Mouse (Mus musculus): ENCODE measurements around the gene Ppp1r1c.

The Ppp1r1c gene

DNA sequence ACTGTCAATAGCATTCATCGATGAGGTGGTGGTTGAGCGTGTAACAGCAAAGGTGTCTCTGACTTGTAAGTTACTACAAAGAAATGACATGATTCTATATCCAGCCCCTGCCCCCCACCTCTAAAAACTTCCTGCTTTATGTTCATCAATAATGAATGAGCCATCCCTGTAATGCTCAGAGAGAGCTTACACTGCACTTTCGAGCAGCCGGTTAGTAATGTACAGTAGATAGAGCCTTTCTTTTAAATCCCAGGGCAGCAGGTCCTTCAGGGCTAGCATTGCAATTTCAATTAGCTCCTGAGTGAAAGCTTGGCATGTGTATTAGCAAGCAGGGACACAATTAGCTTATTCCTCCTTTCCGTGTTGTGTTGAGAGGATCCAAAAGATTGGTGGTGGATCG is at the start of gene Ppp1r1c:
Gene Ppp1r1c (plus strand): TSS at position 206 of the 400 bp plus-strand sequence.
- CTCF ChIA-PET = no interaction called here

- CTCF ChIA-PET = no interaction called here
These were observed 47.0 kb upstream of the Ppp1r1c start for GRCm38 (mm10) chr2:79660417-79661185.

DNA sequence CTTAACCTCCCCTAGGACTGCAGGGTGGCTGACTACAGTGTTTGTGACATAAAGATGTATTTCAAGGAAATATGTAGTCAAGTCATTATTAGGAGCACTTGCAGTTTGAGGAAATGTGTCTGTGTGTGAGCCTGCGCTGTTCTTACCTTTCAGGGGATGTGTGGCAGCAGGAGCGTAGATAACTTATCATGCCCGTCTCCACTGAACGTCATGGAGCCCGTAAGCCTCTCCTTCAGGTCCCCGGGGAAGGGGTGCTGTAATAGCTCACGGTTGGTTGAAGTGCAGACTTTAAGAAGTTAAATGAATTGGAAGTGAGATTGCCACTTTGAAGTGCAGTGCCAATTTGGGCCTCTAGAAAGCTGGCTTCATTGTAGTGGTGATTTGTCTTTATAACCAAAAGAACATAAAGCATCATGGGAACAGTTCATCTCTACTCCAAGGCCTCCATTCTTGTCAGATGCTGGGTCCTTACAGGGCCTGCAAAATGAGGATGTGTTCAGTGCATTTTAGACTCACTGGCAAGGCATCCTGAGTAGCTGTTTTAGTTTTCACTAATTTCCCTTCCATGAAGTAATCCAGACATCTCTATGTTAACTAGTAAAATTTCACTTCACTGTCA is 46.0 kb upstream of the Ppp1r1c start:
- CTCF ChIA-PET = no interaction called here

DNA sequence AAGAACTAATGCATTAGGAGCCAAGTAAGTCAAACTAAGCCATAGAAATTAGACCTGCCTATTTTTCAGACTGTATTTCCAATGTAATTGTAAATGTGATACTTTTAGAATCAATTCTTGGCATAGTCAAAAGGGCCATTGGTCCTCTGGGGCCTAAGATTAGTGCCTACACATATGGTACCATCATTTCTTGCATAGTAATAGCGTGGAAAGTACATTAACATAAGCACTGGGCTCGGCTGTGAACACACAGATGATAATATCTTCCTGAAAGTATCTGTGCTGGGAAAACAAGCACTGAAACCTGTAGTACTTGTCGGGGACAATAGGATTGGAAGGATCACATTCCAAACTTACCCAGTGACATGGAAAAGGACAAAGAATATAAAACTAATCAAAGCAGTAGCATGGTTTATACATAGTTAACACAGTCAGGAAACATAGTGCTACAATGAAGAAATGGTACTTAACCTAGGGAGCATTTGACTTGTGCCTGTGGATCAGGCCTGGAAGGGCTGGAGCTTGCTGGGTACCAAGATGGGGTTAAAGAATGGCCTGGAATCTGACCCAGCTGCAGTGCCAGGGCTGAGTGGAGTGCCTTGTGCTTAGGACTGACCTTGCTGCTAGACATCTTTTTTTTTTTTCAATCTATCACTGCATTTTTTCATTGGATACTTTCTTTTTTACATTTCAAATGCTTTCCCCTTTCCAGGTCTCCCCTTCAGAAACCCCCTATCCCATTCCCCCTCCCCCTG is 42.9 kb upstream of the Ppp1r1c start:
- CTCF ChIA-PET = no interaction called here

GRCm38 (mm10) chr2:79665492-79665891 is 42.1 kb upstream of the Ppp1r1c start:
- CTCF ChIA-PET = no interaction called here

DNA sequence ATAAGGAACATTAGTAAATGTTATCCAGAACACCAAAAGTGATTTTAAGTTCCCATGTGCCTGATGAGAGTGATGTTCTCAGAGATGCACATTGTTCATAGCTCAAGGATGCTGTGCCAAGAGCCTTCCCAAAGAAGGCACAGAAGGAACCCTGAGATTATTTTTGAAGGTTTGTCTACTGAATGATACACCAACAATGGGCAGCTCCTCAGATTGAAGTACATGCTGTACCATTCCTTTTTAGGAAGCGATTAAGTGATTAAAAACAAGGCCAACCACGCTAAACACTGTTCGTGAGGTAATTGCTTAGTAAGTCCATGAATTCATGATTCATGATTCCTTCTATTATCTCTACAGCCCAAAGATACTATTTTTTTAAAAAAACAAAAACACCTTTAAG is 32.3 kb upstream of the Ppp1r1c start:
- CTCF ChIA-PET = no interaction called here

DNA sequence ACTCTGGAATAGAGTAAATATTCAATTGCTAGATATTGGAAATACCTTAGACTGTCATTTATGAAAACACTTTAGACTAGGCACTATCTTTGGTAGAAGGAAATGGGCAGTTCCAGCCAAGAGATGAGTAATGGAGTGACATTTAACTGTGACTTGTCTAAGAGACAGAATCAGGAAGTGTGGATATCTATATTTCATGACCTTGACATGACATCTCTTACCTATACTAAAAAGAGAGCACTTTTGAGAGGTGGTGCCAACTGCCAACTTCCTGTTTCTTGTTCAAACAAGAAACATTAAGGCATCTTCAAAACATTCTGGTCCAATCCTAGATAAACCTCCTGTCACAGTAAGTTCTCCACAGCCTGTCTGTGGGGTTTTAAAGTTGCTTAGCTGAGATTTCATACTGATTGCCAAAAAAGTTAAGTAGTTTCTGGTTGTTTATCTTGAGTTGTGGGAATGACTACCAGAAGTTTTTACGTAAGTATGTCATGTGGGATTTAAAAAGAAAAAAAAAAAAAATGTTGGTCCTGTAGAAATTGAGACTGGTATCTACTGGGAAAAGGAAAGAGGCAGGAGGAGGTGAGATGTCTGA is 29.8 kb upstream of the Ppp1r1c start:
- CTCF ChIA-PET = no interaction called here

DNA sequence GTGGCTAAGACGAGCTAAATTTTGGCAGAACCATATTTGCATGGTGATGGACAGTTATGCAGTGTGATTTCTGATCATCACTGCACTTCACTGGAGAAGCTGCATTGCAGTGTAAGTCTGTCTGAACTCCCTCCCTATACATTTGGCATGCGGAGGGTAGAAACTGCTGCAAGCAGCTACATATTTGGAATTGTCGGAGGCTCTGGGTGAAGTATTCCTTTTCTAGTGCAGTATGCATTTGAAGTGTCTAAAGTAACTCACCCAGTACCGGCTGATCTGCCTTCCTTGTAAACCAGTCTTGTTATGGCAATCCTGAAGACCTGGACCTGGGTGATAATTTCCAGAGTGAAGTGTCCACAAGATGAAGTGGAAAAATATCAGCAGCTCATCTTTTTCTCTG is 25.9 kb upstream of the Ppp1r1c start:
- CTCF ChIA-PET = no interaction called here

DNA sequence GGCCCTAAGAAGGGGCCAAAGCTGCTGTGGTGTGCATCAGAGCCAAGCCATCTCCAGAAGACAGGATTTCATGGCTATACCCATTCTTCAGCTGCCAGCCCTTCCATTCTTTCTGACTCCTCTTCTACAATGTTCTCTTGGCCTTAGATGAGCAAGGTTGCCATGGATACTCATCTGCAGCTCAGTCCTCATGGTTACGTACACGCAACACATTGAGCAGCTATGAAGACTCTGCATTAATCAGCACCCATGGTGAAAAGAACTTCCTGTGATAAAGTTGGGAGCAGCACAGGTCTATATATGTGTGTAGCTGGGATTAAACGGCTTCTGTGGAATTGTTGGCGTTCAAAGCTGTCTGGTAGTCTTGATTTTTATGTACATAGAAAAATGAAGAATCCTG is 24.3 kb upstream of the Ppp1r1c start:
- CTCF ChIA-PET = no interaction called here

- CTCF ChIA-PET = no interaction called here
These were observed 16.7 kb upstream of the Ppp1r1c start for GRCm38 (mm10) chr2:79690838-79691237.

GRCm38 (mm10) chr2:79695190-79695589 is 12.4 kb upstream of the Ppp1r1c start:
- CTCF ChIA-PET = no interaction called here

GRCm38 (mm10) chr2:79695939-79696338 is 11.6 kb upstream of the Ppp1r1c start:
- CTCF ChIA-PET = no interaction called here

DNA sequence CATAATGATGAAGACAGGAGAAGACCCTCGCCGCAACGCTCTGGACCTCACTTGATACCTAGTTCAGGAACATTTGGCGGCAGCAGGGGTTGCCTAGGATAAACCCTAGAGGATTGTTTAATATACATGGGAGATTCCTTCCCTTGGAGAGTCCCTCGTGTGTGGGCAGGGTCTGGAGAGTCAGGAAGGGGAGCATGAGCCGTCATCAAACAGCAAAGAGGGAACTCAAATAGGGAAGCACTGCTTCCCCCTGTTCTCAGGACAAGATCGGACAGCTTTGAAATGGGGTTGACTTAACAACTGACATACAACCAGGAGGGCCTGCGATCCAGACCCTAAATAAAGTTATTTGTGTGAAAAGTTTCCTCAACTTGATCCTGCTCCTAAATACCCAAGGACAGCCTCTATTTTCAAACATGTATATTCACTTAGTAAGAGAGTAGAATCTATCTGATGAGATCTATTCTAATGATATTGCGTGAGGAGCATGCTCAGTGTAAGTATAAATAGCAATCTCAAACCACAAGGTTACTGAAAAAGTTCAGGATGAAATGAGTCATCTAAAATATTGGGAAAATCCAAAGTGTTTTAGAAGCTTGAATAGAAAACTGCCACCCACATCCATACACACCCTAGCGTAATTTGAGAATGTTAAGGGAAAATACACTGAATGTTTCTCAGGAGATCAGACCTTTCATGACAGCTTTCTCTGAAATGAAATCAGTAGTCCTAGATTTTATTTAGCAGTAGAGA is 10.9 kb upstream of the Ppp1r1c start:
- CTCF ChIA-PET = no interaction called here

DNA sequence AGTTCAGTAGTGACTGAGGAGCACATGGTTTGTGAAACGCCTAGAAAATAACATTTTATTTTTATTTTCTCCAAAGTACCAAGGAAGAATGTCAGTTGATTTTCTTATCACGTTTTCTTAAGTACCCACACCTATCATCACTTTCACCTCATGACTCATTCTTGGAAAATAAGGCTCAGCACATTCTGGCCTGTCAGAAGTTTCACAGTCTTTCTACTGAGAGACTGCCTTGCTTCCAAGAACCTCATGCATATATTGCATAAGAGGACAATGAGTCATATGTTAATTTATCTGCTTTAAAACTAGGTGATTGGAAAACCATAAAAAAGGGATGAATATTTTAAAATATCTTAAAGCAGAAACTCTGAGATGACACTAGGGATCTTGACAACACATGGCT is 9.4 kb upstream of the Ppp1r1c start:
- CTCF ChIA-PET = no interaction called here

GRCm38 (mm10) chr2:79704773-79705172 is 2.8 kb upstream of the Ppp1r1c start:
- CTCF ChIA-PET = no interaction called here

- CTCF ChIA-PET = no interaction called here
These were observed 6.1 kb downstream of the Ppp1r1c start for GRCm38 (mm10) chr2:79713662-79714091.

GRCm38 (mm10) chr2:79714745-79715144 is 7.2 kb downstream of the Ppp1r1c start:
- CTCF ChIA-PET = interaction anchor here (0.6 kb wide), 1 partner anchor 26 kb away, joined by 3 read pairs; no protein-coding TSS in a partner anchor

DNA sequence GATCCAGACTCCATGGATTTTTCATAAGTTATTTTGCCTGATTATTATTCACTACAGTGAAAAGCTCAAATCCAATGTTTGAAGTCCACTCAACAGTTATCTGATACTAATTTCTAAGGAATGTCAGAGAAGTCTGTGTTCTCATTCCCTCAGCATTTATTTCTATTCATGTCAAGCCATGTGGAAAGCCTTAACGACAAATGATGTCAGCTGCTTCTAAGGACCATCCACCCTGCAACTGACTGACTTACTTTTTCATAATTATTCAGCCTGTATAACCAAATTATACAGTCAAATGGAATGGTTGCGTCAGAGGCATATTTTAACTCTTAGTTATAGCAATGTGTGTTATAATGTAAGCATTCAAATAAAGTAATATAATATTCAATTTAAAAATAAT is 8.3 kb downstream of the Ppp1r1c start:
- CTCF ChIA-PET = no interaction called here

- CTCF ChIA-PET = no interaction called here
These were observed 10.3 kb downstream of the Ppp1r1c start for GRCm38 (mm10) chr2:79717846-79718245.

- CTCF ChIA-PET = no interaction called here
These were observed 14.8 kb downstream of the Ppp1r1c start for GRCm38 (mm10) chr2:79722415-79722814.

GRCm38 (mm10) chr2:79738958-79739357 is 31.4 kb downstream of the Ppp1r1c start:
- CTCF ChIA-PET = no interaction called here

DNA sequence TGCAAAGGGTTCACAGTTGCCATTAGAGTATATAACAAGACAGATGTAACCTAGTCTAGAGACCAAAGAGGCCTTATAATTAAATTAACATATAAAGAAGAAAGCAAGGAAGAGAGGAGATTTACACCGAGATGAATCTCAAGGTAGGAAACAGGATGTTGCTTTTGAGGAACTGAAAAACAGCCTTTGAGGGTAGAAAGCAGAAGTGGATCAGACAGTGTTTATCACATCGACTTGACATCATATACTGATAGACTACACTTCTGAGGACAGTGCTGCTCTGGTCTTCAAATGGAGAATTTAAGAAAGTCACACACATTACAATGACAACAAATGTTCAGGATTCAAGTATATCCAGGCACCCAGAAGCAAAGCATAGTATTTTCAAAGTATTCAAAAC is 34.4 kb downstream of the Ppp1r1c start:
- CTCF ChIA-PET = no interaction called here
